Mouse (Mus musculus) c-Kit-positive CD71-positive TER-119-positive erythroid progenitor cells, embryonic 14.5 days (primary cell): ENCODE measurements around the gene Slfn8.
"Not testable (repeated sequence)": the region's sequence is repeated elsewhere in the genome, so short reads cannot be mapped to it uniquely, and the experiment has no call there.

Source experiments
- DNase-seq: peaks from one replicate; pipeline ENCODE4 v3.0.0-alpha.2; 2013; ENCODE audit warnings: low spot score

Slfn8 gene

DNA sequence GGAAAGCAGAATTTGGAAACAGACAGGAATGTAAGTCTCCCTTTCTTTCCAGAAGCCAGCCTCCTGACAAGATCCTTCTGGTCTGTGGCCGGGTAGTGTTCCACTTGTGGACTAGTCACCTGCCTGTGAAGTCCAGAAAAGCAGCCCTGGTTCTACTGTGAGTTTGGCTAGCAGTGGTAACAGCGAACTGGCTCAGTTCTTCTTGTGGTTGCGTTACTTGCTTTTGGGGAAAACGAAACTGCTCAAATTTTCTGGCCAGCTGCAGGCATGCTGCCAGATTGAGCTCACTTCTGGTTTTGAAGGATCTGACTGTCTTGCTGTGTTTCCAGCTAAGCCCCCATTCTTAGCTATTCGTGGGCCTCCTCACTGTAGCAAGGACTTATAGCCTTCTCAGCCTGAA, at the start of gene Slfn8:
Gene Slfn8 (minus strand): TSS at position 190 of the 400 bp plus-strand sequence.
- DNase-seq = no peak

GRCm38 (mm10) chr11:83067982-83068694, 47.5 kb upstream of the Slfn8 start:
- DNase-seq = no peak

- DNase-seq = no peak
These were observed 46.3 kb upstream of the Slfn8 start for GRCm38 (mm10) chr11:83066640-83067531.

- no peak for DNase-seq
These were observed 45.1 kb upstream of the Slfn8 start for GRCm38 (mm10) chr11:83065441-83066344.

DNA sequence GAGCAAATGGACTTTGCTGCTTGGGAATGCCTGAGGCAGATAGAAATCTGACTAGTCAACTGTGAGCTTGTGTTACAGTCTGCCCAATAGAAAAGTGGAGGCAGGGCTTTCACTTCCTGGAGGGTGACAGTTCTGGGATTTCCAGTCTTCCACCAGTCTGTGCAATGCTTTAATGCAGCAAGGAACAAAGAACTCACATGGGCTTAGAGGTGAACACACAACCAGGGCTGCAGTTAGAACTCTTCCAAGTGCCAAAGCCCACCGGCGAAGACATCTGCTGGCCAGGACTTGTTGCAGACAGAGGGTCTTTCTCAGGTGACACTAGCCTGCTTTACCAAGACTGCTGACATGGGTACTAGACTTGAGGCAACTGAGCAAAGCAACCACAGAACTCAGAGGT, 44.3 kb upstream of the Slfn8 start, which contains the start of gene Slfn2:
Gene Slfn2 (plus strand): TSS at position 167 of the 400 bp plus-strand sequence.
- DNase-seq = no peak

GRCm38 (mm10) chr11:83063941-83064349, 43.3 kb upstream of the Slfn8 start:
- DNase-seq = no peak

- no peak for DNase-seq
These were observed 42.5 kb upstream of the Slfn8 start for GRCm38 (mm10) chr11:83063126-83063525.

GRCm38 (mm10) chr11:83061806-83062205, 41.2 kb upstream of the Slfn8 start:
- DNase-seq = no peak

DNA sequence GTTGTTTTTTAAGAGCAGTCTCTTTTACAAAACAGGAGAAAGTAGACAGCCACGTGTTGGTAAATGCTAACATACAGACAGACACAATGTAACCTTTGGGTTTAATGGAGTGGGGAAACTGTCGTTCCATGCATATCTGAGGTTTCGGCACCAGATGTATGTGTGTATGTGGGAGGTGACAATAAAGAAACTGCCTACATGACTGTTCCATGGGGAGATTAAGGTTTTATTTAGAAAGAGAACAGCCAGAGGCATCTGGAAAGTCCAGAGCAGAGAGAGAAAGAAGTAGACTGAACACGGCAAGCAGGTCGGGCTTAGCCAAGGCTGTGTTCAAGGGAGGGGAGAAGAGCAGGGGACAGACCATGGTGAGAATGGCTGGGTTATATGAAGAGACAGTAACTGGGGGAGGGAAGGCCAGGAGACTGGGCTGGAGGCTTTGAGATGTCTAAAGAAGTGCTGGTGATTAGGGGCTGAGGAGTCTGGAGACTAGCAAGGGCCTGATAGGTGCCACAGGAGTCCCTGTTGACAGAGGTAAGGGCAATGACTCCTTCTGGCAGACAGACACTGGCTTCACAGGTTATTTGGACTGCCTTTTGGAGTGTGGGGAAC, 39.9 kb upstream of the Slfn8 start:
- DNase-seq = no peak

DNA sequence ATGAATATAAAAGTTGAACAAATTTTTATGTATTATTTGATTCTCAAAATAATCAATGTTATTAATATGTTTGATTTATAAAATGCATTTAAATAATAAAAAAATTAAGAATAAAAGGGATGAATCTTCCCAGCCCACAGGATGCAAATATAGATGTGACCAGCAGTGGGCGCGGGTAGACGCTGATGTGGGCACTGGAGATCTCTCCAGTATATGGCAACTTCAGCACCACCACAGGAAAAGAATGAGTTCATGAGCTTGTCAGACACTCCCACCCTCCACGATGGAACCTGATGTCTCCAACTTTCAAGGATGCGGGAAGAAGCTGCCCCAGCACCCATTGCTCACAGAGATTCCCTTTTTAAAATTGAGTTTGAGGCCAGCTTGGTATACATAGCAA, 37.3 kb upstream of the Slfn8 start:
- no peak for DNase-seq

- DNase-seq = no peak
These were observed 25.0 kb upstream of the Slfn8 start for GRCm38 (mm10) chr11:83045642-83046041.

GRCm38 (mm10) chr11:83043891-83044290, 23.3 kb upstream of the Slfn8 start:
- no peak for DNase-seq

DNA sequence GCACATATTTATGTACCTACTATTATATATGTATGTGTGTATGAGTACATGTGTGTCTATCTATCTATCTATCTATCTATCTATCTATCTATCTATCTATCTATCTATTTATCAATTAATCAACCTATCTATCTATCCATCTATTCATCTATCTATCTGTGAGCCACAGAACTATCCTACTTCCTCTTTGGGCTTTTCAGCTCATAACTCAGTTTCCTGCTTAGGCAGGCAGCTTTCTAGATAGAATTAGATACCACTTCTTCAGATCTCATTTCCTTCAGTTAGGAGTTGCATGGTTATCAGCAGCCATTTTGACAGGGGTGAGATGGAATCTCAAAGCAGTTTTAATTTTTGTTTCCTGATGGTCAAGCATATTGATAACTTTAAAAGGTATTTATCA, 20.4 kb upstream of the Slfn8 start:
- DNase-seq = no peak

DNA sequence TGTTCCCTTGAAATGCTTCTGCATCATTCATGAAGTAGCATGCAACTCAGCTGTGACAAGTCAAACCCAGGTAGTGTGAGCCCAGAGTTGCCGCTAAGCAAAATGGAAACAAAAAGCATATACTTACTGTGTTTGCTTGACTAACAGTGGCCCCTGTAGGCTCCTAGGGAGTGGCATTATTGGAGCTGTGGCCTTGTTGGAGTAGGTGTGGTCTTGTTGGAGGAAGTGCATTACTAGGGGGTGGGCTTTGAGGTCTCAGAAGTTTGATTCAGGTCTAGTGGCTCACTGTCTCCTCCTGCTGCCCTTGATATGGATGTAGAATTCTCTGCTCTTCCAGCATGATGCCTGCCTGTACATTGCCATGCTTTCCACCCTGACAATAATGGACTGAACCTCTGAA, 19.7 kb upstream of the Slfn8 start:
- DNase-seq = no peak

- no peak for DNase-seq
These were observed 19.2 kb upstream of the Slfn8 start for GRCm38 (mm10) chr11:83039796-83040195.

DNA sequence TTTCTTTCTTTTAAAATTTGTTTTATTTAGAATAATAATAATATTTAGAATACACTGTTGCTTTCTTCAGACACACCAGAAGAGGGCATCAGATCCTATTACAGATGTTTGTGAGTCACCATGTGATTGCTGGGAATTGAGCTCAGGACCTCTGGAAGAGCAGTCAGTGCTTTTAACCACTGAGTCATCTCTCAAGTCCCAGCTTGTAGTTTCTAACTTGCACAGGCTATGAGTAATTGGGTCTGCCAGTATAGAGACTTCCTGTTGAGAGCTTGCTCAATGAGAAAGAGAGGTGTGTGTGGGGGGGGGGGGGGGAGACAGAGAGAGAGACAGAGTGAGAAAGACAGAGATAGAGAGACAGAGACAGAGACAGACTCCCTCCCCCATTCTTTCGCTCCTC, 18.5 kb upstream of the Slfn8 start:
- DNase-seq = no peak

DNA sequence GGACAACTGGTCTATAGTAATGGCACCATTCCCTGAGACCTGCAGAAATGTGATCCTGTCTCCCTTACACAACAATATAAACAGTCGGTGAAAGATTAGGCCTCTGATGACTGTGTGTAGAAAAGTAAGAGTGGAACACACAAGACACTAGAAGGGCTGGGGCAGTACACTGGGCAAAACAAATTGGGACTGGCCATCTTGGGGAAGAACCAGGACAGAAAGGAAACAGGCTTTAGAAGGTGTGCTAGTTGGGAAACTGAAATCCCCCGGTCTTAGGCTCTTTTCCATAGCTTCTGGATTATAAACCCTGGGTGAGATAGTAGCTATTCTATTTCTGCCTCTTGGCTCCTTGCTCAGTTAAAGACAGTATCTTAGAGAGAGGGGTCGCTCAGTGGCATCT, 18.1 kb upstream of the Slfn8 start:
- DNase-seq = not testable (repeated sequence)

GRCm38 (mm10) chr11:83019561-83020519, 770 bp downstream of the Slfn8 start:
- DNase-seq = not testable (repeated sequence)

GRCm38 (mm10) chr11:83016093-83016492, 4.5 kb downstream of the Slfn8 start:
- no peak for DNase-seq

DNA sequence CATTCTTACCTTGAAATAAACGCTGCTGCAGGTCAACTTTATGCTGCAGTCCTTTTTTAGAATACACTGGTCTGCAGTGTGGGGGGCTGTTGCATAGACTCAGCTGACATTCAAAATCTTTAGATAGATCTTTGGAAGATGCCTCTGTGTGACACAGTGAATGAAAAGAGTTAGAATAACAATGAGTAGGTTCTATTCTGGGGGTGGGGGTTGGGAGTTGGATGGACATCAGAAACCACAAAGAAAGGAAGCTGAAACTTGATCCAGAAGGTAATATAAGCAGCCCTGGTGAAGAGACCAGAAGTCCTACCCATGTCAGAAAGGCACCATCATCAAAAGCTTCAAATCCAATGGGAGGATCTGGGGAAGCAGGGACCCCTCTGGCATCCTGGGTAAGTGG, 7.3 kb downstream of the Slfn8 start:
- no peak for DNase-seq
